Mouse (Mus musculus) naive thymus-derived CD4-positive, alpha-beta T cell, adult 2 months (primary cell): Measurements from ENCODE around the gene Parvg.

Experiments used
- DNase-seq: peaks from one replicate; pipeline ENCODE4 v3.0.0-alpha.2; 2011; ENCODE audit warnings: low read depth

Gene Parvg

GRCm38 (mm10) chr15:84305333-84305732, 18.5 kb upstream of the Parvg start:
- DNase-seq: no peak

DNA sequence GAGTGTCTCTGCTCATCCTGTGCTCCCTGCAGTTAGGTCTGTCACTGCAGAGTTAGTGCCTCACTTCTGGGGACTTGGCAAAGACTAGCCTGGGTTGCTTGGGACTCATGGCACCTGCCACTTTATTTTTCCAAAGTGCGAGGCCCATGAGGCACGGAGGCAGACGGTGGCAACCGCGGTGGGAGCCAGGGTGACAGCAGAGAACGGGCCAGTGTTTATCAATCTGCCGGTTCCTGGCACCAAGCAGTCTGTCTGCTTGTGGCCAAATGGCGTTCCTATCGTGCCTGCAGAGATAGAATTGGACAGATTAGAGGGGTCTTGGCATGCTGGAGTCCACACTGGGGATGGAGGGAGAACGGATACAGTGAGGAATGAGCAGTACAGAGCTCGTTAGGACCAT, 13.6 kb upstream of the Parvg start:
- DNase-seq: no peak

DNA sequence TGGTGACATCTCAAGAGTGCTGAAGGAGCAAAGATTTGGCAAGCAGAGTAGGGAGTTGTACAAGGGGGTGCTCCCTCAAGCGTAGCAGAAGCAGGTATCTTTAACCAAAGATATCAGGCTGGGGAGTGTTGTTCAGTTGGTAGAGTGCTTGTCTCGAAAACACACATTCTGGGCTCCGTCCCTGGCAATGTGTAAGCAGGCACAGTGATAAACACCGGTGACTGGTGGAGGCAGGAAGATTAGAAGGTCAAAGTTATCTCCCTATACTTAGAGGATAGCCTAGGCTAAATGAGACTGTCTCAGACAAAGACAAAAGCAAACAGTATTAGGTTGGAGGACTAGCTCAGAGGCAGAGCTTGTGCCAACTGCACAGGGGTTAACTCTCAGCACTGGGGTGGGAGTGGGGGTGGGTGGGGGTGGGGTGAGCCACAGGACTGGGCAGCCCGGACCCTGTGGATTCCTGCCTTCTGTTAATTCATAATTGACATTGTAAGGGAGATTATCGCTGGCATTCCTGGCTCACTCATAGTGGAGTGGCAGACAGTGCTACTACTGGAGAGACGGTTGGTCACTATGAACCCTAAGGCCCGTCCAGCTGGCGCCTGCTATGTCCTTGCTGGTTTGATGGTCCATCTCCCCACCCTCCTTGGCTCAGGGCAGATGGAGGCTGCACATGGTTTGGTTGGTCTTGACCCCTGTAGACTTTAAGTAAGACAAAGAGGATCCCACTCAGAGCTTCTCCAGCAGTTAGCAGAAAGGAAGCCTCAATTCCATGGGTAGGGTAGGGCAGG, 12.3 kb upstream of the Parvg start:
- DNase-seq: no peak

DNA sequence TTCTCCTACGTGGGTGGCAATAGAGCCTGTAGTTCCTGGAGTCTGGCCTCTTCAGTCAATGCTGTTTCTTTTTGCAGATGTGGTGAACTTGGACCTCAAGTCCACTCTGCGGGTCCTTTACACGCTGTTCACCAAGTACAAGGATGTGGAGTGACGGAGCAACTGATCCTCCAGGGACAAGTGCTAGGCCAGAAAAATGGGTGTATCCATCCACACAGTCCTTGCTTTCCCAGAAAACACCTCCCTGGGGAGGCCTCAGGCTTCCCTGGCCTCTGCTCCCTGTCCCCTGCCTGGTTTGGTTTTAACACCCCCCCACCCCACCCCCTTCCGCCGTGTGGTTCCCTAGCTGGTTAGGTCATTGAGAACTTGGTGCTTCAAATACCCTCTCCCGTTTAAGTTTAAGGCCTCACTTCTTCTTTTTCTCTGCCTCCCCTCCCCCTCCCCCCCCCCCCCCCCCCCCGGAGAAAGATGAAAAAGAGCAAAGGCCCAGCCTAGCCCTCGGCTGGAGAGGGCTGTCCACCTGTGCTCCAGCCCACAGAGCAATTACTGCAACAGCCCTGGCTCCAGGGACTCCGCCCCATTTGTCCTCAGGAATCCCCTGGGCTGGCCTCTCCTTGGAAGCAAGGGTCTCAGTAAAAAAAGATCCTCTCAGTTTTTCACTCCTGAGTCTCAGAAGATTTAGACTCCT, 10.8 kb upstream of the Parvg start:
- peak; percentile 29 for DNase-seq

- DNase-seq: peak; percentile 75
Observed at GRCm38 (mm10) chr15:84313566-84313878, 10.3 kb upstream of the Parvg start.

GRCm38 (mm10) chr15:84314420-84315080, 9.3 kb upstream of the Parvg start:
- DNase-seq: no peak

- peak; percentile 52 for DNase-seq
Observed at GRCm38 (mm10) chr15:84315276-84316046, 8.4 kb upstream of the Parvg start.

DNA sequence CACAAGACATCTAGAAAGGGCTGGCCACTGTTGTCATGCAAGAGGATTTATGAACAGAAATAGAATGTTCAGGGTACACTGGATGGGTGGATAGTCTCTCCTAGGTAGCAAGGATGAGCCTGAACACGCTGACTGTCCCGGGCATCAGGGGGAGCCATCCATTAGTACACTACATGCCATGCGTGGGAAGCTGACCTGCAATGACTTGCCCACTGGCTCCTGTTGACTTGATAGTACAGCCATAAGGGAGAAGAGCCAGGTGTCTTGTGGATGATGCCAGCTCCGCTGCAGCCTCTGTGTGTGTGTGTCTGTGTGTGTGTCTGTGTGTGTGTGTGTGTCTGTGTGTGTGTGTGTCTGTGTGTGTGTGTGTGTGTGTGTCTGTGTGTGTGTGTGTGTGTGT, 4.4 kb upstream of the Parvg start:
- DNase-seq: no peak

DNA sequence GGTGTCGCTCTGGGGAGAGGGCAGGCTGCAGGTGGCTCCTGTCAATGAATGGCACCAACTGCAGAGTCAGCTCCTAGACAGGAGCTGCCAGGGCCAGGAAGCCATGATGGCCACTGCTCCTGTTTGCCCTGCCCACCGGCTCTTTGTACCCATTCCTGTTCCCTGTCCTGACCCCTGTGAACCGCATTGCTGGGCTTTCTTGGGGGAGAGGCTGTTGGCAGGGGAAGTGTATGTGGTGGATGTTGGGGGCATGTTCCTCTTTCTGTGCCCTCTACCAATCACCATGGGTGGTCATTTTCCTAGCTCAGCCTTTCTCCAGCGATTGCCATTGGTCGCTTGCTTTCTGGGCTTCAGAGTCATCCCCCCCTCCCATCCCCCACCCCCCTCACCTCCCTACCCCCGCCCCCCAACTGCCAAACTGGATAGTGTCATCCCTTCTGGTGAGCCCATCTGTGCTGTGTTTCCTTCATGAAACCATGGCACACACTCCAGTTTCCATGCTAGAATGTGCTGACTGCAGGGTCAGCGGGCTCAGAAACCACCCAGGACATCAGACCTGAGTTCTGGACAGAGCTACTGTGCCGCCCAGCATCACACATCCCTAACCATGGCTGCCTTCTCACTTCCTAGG, 2.2 kb upstream of the Parvg start:
- DNase-seq: no peak

DNA sequence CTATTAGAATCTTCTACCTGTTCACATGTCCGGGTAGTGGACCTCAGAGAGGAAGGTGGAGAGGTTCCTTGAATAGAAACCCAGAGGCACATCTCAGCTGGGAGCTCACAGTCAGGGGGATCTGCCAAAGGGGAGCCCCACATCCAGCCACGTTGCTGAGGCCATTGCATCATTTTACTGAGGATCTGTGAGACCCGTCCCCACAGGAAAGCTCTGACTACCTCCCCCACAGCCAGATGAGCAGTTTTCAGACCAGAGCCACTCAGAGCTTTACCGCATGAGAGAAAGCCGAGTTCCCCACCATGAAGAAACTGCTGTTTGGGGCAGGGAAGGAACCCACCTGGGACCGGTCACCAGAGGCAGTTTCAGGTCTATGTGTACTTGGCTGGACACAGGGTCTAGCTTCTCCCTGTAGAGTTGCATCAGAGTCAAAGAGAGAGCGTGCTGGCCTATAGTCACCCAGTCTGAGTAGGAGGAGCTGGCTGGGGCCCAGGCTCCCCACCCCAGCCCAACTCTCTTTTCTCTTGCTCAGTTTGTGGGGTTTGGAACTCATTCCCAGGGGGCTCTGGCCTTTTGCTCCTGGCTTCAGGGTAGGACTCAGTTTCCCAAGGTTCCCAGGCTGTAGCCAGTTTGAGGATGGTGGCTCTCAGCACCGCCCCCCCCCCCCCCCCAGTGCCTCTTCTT, 1.2 kb downstream of the Parvg start:
- DNase-seq: peak; percentile 44

- DNase-seq: peak; percentile 24
Observed at GRCm38 (mm10) chr15:84325736-84326135, 1.9 kb downstream of the Parvg start.

DNA sequence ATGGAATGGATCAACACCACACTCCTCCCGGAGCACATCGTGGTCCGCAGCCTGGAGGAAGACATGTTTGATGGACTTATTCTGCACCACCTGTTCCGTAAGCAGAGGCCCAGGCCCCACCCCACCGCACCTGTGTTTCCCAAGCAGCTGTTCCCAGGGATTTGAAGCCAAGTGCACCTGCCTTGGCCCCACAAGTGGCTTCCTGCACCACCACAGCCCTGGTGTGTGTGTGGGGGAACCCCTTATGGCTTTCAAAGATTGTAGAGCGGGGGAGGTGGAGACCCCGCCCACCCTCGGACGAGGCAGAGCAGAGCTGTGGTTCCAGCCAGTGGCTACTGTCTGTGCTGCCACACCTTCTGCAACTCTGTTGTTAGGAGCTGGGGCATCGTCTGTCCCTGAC, 5.0 kb downstream of the Parvg start:
- no peak for DNase-seq

DNA sequence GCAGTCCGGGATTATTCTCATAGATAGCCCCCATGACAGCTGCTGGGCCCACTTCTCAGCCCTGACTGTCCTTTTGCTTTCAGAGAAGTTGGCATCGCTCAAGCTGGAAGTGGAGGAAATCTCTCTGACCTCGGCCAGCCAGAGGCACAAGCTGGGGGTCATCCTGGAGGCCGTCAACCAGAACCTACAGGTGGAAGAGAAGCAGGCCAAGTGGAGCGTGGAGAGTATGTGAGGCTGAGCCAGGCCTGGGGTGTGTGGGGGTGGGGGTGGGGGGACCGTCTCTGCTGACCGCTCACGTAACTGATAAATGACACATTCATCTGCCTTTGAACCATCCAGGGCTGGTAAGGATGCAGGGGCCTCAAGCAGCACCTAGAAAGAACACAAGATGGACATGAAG, 6.1 kb downstream of the Parvg start:
- no peak for DNase-seq

DNA sequence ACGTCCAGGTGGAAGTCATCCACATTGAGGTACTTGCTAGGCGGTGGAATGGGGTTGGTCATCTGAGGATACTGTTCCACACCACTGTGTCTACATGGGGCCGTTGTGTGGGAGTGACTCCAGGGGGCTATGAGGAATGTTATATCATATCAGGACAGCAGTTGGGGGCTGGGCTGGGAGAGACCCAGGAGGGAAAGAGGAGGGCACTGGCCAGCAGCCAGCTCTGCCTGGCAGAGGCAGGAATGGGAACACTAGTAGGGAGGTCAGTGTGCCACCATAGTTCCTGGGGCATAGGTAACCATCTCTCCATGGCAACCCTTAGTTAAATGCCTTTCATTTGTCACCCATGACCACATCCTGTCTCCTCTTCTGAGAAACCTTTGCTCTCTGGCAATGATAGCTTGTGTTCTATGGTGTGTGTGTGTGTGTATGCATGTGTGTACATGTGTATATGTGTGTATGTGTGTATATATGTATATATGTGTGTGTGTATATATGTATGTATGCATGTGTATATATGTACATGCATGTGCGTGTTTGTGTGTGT, 7.3 kb downstream of the Parvg start:
- DNase-seq: peak; percentile 62

DNA sequence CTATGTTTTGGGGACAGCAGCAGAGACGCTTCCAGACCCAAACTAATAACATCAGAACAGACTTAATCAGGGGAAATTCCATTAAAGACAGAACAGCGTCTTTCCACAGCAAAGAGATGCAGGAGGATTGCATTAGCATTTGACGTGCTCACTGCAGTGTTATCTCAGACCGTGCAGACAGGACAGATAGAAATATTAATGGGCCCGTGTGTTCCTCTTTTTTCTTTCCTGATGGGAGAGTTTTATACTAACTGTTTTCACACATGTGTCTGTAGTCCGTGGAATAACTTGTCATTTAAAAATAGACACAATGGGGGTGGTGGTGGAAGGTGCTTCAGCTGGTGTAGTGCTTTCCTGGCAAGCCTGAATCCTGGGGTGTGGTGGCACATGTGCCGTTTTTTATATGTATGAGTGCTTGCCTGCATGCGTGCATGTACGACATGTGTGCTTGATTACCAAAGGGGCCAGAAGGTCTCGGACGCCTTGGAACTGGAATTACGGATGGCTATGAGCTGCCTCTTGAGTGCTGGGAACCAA, 12.5 kb downstream of the Parvg start:
- no peak for DNase-seq

DNA sequence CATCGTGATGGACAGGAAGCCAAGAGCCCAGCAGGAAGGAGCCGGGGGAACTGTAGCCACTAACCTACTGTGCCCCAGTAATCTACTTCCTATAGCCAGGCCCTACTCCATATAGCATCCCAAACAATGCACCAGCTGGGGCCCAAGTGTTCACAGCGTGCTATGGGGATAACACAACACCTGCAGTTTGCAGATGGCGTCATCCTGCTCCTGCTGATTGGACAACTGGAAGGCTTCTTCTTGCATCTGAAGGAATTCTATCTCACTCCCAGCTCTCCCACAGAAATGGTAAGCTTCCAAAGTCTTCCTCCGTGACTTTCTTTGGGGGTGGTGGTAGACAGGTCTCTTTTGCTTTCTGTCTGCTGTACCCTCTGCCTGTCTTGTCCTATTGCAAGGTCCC, 13.8 kb downstream of the Parvg start:
- no peak for DNase-seq

DNA sequence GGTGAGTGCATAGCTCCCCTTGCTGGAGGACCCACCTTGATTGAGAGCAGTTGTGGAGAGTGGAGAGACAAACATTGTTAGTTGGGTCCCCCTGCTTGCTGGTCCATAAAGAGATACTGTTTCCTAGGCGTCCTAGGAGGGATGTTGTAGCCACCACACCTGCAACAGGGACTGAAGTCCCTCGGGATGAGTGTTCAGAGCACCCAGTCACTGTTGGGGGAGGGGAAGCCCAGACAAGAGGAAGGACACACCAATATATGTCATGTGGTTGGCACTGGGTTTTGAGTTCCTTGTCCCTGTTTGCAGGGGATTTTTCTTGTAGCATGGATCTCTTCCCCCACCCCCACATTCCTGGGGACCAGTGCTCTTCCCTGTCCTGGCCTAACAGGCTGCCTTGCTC, 17.1 kb downstream of the Parvg start:
- DNase-seq: no peak

DNA sequence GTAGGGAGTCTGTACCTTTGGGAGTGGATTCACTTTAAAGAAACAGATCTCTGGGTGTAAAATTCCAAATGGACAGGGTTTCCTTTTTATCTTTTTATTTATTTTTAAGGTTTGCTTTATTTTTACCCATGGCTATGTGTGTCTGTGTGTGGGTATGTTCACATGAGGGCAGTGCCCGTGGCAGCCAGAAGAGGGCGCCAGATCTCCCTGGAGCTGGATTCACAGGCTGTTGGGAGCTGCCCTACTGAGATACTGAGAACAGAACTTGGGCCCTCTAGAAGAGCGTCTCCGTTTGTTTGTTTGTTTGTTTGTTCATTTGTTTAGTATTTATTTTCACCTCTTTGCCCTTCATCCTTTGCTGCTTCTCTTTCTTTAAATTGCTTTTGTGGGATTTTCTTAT, 24.9 kb downstream of the Parvg start:
- DNase-seq: peak; percentile 32

- DNase-seq: no peak
Observed at GRCm38 (mm10) chr15:84349915-84350738, 26.3 kb downstream of the Parvg start.

GRCm38 (mm10) chr15:84351342-84351741, 27.5 kb downstream of the Parvg start:
- DNase-seq: no peak
